16 mouse cellular contexts compared by ENCODE assay signal in the genomic region with DNA sequence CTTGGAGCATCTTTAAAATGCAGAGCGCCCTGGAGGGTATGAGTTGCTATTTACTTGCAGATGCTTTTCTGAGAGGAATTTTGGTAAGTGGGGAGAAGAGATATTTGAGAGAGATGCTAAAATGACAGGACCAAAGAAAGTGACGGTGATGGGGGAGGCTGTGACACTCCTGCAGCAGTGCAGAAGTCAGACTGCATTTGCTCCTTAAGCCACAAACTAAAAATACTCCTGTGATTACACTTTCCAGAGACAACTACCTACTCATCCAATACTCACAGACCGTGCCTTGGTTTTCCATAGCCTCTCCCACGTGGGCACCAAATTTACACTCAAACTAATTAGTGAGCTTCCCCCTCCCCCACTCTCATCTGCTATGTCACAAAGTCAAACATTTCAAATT. TPM values are rescaled to one million over a fixed set of nuclear protein-coding genes. Genes with fewer than 3 reads are reported as not detected.
"Had no signal": no experiment of that assay in that cellular context is flagged by ENCODE, and none has a peak within 500 bp of the region (broad histone marks: within the 10 kb centered on the region; RNA-seq: fewer than 3 reads in every experiment).

No protein-coding gene starts in this region.

- H3K27ac ChIP-seq: liver, embryonic 14.5 days; midbrain, embryonic 12.5 days; neural tube, embryonic 13.5 days; neural tube, embryonic 15.5 days; stomach, embryonic 15.5 days; stomach, postnatal 0 days had no signal

- H3K4me3 ChIP-seq: midbrain, embryonic 12.5 days; myocyte; neural tube, embryonic 13.5 days; neural tube, embryonic 15.5 days; stomach, embryonic 15.5 days had no signal

- DNase-seq: lung, adult 18-20 months; lung, embryonic 14.5 days; lung, postnatal 10 days; lung, postnatal 4 days; midbrain, embryonic 14.5 days; thymus, adult 2 months; thymus, postnatal 25 days; thymus, postnatal 4 days had no signal

- H3K4me1 ChIP-seq: stomach, embryonic 15.5 days had no signal

RNA-seq across cellular contexts. Expression of a gene that starts 2.7 kb away (rescaled TPM):
- total RNA-seq: megakaryocyte-erythroid progenitor cell, adult 5-6 weeks had no signal
